Comparison of ENCODE assay signal across 9 mouse cellular contexts in genomic region chr7:139648107-139648824, GRCm38 (mm10). TPM values are rescaled to one million over a fixed set of nuclear protein-coding genes. Genes with fewer than 3 reads are reported as not detected.
A peak's percentile ranks its signal among the peaks of the same experiment; 100 is the strongest.
DNase-seq lines count a peak whose midpoint lies in the region; ATAC-seq lines count a peak whose summit lies in the region.
"Had no signal": no experiment of that assay in that cellular context is flagged by ENCODE, and none has a peak within 500 bp of the region (broad histone marks: within the 10 kb centered on the region; RNA-seq: fewer than 3 reads in every experiment).

No protein-coding gene starts in this region.

- no peaks in the 10 kb centered on the region for H3K9me3 ChIP-seq in forebrain, embryonic 12.5 days

- no peak overlapping the region for H3K27ac ChIP-seq in forebrain, embryonic 12.5 days

- no peak overlapping the region for H3K4me2 ChIP-seq in forebrain, embryonic 12.5 days

- no peaks in the 10 kb centered on the region for H3K36me3 ChIP-seq in forebrain, embryonic 12.5 days (replicated peaks)

- H3K9ac ChIP-seq in forebrain, embryonic 12.5 days: no peak overlapping the region

- no peak overlapping the region for H3K4me3 ChIP-seq in forebrain, embryonic 12.5 days (replicated peaks)
- H3K4me3 ChIP-seq: myocyte had no signal

- WGBS in forebrain, embryonic 12.5 days: 46% methylated on average over 10 of the region's 10 CpGs

- H3K27me3 ChIP-seq in forebrain, embryonic 12.5 days: peaks cover 16% of the 10 kb centered on the region; the same call in 1 of the 2 replicates

- ATAC-seq in forebrain, embryonic 12.5 days (ENCODE audit: low FRiP score): peak; percentile 53; the same call in 1 of the 2 replicates
- ATAC-seq in hematopoietic stem cell, adult 5-6 weeks (replicated peaks in 1 of 2; ENCODE audit: insufficient read depth in 1 of 2, low FRiP score in 2 of 2, low TSS enrichment in 1 of 2, low read depth in 1 of 2, poor library complexity in 2 of 2, severe bottlenecking in 2 of 2): peak; percentile 81 to 97
- peak; percentile 73 for ATAC-seq in megakaryocyte-erythroid progenitor cell, adult 5-6 weeks (replicated peaks; ENCODE audit: low FRiP score, low TSS enrichment, poor library complexity, severe bottlenecking)

- no peaks in the 10 kb centered on the region for H3K4me1 ChIP-seq in forebrain, embryonic 12.5 days

- peak; percentile 94 for DNase-seq in MN1 (ENCODE audit: low spot score)
- peak; percentile 71 for DNase-seq in brain, embryonic 18.5 days (ENCODE audit: low read depth, low spot score)
- peak; percentile 91 to 94 for DNase-seq in layer of hippocampus, postnatal 14 days (ENCODE audit: low spot score in 2 of 2)
- peak; percentile 81 to 83 for DNase-seq in right cerebral cortex, postnatal 36 days (ENCODE audit: low spot score in 2 of 2)
- DNase-seq in yolk sac, embryonic 10.5 days (ENCODE audit: low spot score): peak; percentile 57

RNA-seq across cellular contexts. Expression of gene Cfap46, which starts 35.4 kb away (rescaled TPM):
- 0.57 and 0.81 TPM in 2 replicates for polyA plus RNA-seq in forebrain, embryonic 12.5 days (2016; fragmentation: Nextera tagmentation; extraction: Ambion mirVana)
- total RNA-seq in hematopoietic stem cell, adult 5-6 weeks (2017): not detected in 2 replicates
- 1 to 10 TPM; 2.2 to 3.3 TPM for total RNA-seq in layer of hippocampus, postnatal 14 days (2021)
- total RNA-seq in megakaryocyte-erythroid progenitor cell, adult 5-6 weeks (2014; fragmentation: Nextera tagmentation): not detected in 2 replicates
- not detected in 2 replicates for total RNA-seq in megakaryocyte-erythroid progenitor cell, adult 5-6 weeks (2017)
